Mouse (Mus musculus) CD4-positive, CD25-positive, alpha-beta regulatory T cell, adult 2 months (primary cell): ENCODE results near the gene Sec14l1.
A peak's percentile ranks its signal among the peaks of the same experiment; 100 is the strongest.

ENCODE experiments used
- DNase-seq: peaks from one replicate; pipeline ENCODE4 v3.0.0-alpha.2; 2012; ENCODE audit warnings: low read depth, low spot score

Sec14l1 gene

GRCm38 (mm10) chr11:117153553-117153952 lies 38.6 kb downstream of the Sec14l1 start:
- no peak for DNase-seq

- DNase-seq, result no peak
These were observed 39.3 kb downstream of the Sec14l1 start for GRCm38 (mm10) chr11:117154088-117154815.

GRCm38 (mm10) chr11:117156725-117157124 lies 41.8 kb downstream of the Sec14l1 start:
- peak; percentile 24 for DNase-seq

GRCm38 (mm10) chr11:117158343-117158742 lies 43.4 kb downstream of the Sec14l1 start:
- DNase-seq, result no peak

GRCm38 (mm10) chr11:117159257-117159945 lies 44.4 kb downstream of the Sec14l1 start:
- no peak for DNase-seq

GRCm38 (mm10) chr11:117159946-117160307 lies 45.0 kb downstream of the Sec14l1 start:
- no peak for DNase-seq

GRCm38 (mm10) chr11:117160791-117161190 lies 45.8 kb downstream of the Sec14l1 start:
- DNase-seq, result no peak

- DNase-seq, result no peak
These were observed 46.6 kb downstream of the Sec14l1 start for GRCm38 (mm10) chr11:117161574-117161973.

- DNase-seq, result no peak
These were observed 48.1 kb downstream of the Sec14l1 start for GRCm38 (mm10) chr11:117163098-117163497.

GRCm38 (mm10) chr11:117163771-117164170 lies 48.8 kb downstream of the Sec14l1 start:
- no peak for DNase-seq

- DNase-seq, result no peak
These were observed 53.5 kb downstream of the Sec14l1 start for GRCm38 (mm10) chr11:117168278-117169087.

- DNase-seq, result no peak
These were observed 54.2 kb downstream of the Sec14l1 start for GRCm38 (mm10) chr11:117169088-117169635.

- no peak for DNase-seq
These were observed 55.0 kb downstream of the Sec14l1 start for GRCm38 (mm10) chr11:117169801-117170565.

- DNase-seq, result no peak
These were observed 59.3 kb downstream of the Sec14l1 start for GRCm38 (mm10) chr11:117174098-117174892.

- peak; percentile 73 for DNase-seq
These were observed 60.0 kb downstream of the Sec14l1 start for GRCm38 (mm10) chr11:117174924-117175323.

GRCm38 (mm10) chr11:117175472-117175871 lies 60.5 kb downstream of the Sec14l1 start:
- no peak for DNase-seq

GRCm38 (mm10) chr11:117176304-117176703 lies 61.3 kb downstream of the Sec14l1 start:
- peak; percentile 70 for DNase-seq

- no peak for DNase-seq
These were observed 61.9 kb downstream of the Sec14l1 start for GRCm38 (mm10) chr11:117176900-117177299.

GRCm38 (mm10) chr11:117177303-117177979 lies 62.5 kb downstream of the Sec14l1 start:
- peak; percentile 88 for DNase-seq

- peak; percentile 45 for DNase-seq
These were observed 64.9 kb downstream of the Sec14l1 start for GRCm38 (mm10) chr11:117179902-117180301.
